Mouse (Mus musculus) bone marrow, adult 2 months (tissue): ENCODE data around the gene Gtf2a2.

Source experiments
- CTCF ChIP-seq: fragments of 200-500 bp; IDR thresholded peaks from 2 replicates; pipeline ENCODE4 v1.5.1; 2011; ENCODE audit warnings: low read length, control low read depth; ENCODE audit not compliant: control insufficient read depth, insufficient read depth
- POLR2A ChIP-seq: fragments of 200-500 bp; IDR thresholded peaks from 2 replicates; pipeline ENCODE4 v1.6.1; 2011; ENCODE audit warnings: low read depth, mild to moderate bottlenecking, control low read depth, low read length, borderline replicate concordance; ENCODE audit not compliant: control insufficient read depth

- no peak for TF ChIP-seq CTCF
- no peak for TF ChIP-seq POLR2A
Observed at GRCm38 (mm10) chr9:70042935-70043334, 30.6 kb downstream of the Gtf2a2 start.
